Mouse (Mus musculus): Measurements from ENCODE around the gene Cish. TPM values are rescaled to one million over a fixed set of nuclear protein-coding genes. Genes with fewer than 3 reads are reported as not detected.
A peak's percentile ranks its signal among the peaks of the same experiment; 100 is the strongest.

Gene Cish
- total and polyA plus RNA-seq, 2 experiments from 2014 or later, result 62.6 to 149 TPM

GRCm38 (mm10) chr9:107281241-107281987 is 14.4 kb upstream of the Cish start:
- Histone ChIP-seq H3K27me3 (ENCODE audit: control insufficient read depth, insufficient read depth, low read length) (no peaks in the 10 kb centered on the region), H3K36me3 (replicated peaks; ENCODE audit: control insufficient read depth, insufficient read depth, low read length) (no peaks in the 10 kb centered on the region), H3K27ac (ENCODE audit: low read depth) (no peak overlapping the region), H3K9me3 (replicated peaks; ENCODE audit: control insufficient read depth, low read length) (no peaks in the 10 kb centered on the region), H3K4me2 (ENCODE audit: low read depth, low read length) (no peak overlapping the region), H3K4me1 (ENCODE audit: control insufficient read depth, insufficient read depth) (peaks cover 20% of the 10 kb centered on the region), H3K4me3 (ENCODE audit: low read depth, low read length) (no peak overlapping the region), H3K9ac (replicated peaks; ENCODE audit: low read depth, low read length) (no peak overlapping the region)
- 85% methylated on average over 5 of the region's 5 CpGs for WGBS
- TF ChIP-seq EP300 (IDR thresholded peaks at IDR 0.05; ENCODE audit: low read depth) (no peak), CTCF (IDR thresholded peaks at IDR 0.05; ENCODE audit: low read depth) (no peak)
- DNase-seq (ENCODE audit: low spot score) (no peak), ATAC-seq (ENCODE audit: insufficient read depth, low read depth) (no peak)

GRCm38 (mm10) chr9:107282951-107283350 is 12.9 kb upstream of the Cish start:
- Histone ChIP-seq H3K4me3 (ENCODE audit: low read depth, low read length) (no peak overlapping the region), H3K4me2 (ENCODE audit: low read depth, low read length) (no peak overlapping the region), H3K9ac (replicated peaks; ENCODE audit: low read depth, low read length) (no peak overlapping the region), H3K27ac (ENCODE audit: low read depth) (no peak overlapping the region), H3K27me3 (ENCODE audit: control insufficient read depth, insufficient read depth, low read length) (no peaks in the 10 kb centered on the region), H3K4me1 (ENCODE audit: control insufficient read depth, insufficient read depth) (peaks cover 22% of the 10 kb centered on the region), H3K9me3 (replicated peaks; ENCODE audit: control insufficient read depth, low read length) (no peaks in the 10 kb centered on the region), H3K36me3 (replicated peaks; ENCODE audit: control insufficient read depth, insufficient read depth, low read length) (no peaks in the 10 kb centered on the region)
- 92% methylated on average over 9 of the region's 9 CpGs for WGBS
- DNase-seq (ENCODE audit: low spot score) (peak; percentile 3), ATAC-seq (ENCODE audit: insufficient read depth, low read depth) (no peak)
- TF ChIP-seq EP300 (IDR thresholded peaks at IDR 0.05; ENCODE audit: low read depth) (no peak), CTCF (IDR thresholded peaks at IDR 0.05; ENCODE audit: low read depth) (no peak)

GRCm38 (mm10) chr9:107285009-107285408 is 10.8 kb upstream of the Cish start:
- Histone ChIP-seq H3K27me3 (ENCODE audit: control insufficient read depth, insufficient read depth, low read length) (no peaks in the 10 kb centered on the region), H3K36me3 (replicated peaks; ENCODE audit: control insufficient read depth, insufficient read depth, low read length) (no peaks in the 10 kb centered on the region), H3K4me2 (ENCODE audit: low read depth, low read length) (no peak overlapping the region), H3K9ac (replicated peaks; ENCODE audit: low read depth, low read length) (no peak overlapping the region), H3K27ac (ENCODE audit: low read depth) (no peak overlapping the region), H3K4me1 (ENCODE audit: control insufficient read depth, insufficient read depth) (peaks cover 14% of the 10 kb centered on the region), H3K4me3 (ENCODE audit: low read depth, low read length) (no peak overlapping the region), H3K9me3 (replicated peaks; ENCODE audit: control insufficient read depth, low read length) (no peaks in the 10 kb centered on the region)
- ATAC-seq (ENCODE audit: insufficient read depth, low read depth) (no peak), DNase-seq (ENCODE audit: low spot score) (no peak)
- 17% methylated on average over 3 of the region's 3 CpGs for WGBS
- TF ChIP-seq CTCF (IDR thresholded peaks at IDR 0.05; ENCODE audit: low read depth) (no peak), EP300 (IDR thresholded peaks at IDR 0.05; ENCODE audit: low read depth) (no peak)

- H3K36me3 ChIP-seq (replicated peaks; ENCODE audit: control insufficient read depth, insufficient read depth, low read length), result no peaks in the 10 kb centered on the region
- H3K9ac ChIP-seq (replicated peaks; ENCODE audit: low read depth, low read length), result no peak overlapping the region
- H3K4me1 ChIP-seq (ENCODE audit: control insufficient read depth, insufficient read depth), result peaks cover 12% of the 10 kb centered on the region; the same call in 1 of the 2 replicates
- ATAC-seq (ENCODE audit: insufficient read depth, low read depth) (no peak), DNase-seq (ENCODE audit: low spot score) (peak; percentile 1)
- H3K27me3 ChIP-seq (ENCODE audit: control insufficient read depth, insufficient read depth, low read length), result no peaks in the 10 kb centered on the region
- no peak overlapping the region for H3K4me2 ChIP-seq (ENCODE audit: low read depth, low read length)
- 67% methylated on average over 2 of the region's 2 CpGs for WGBS
- no peak overlapping the region for H3K4me3 ChIP-seq (ENCODE audit: low read depth, low read length)
- H3K9me3 ChIP-seq (replicated peaks; ENCODE audit: control insufficient read depth, low read length), result no peaks in the 10 kb centered on the region
- TF ChIP-seq CTCF (IDR thresholded peaks at IDR 0.05; ENCODE audit: low read depth) (no peak), EP300 (IDR thresholded peaks at IDR 0.05; ENCODE audit: low read depth) (no peak)
- H3K27ac ChIP-seq (ENCODE audit: low read depth), result no peak overlapping the region
Observed at GRCm38 (mm10) chr9:107287294-107287693, 8.5 kb upstream of the Cish start.

GRCm38 (mm10) chr9:107288105-107288650 is 7.6 kb upstream of the Cish start:
- WGBS, result 76% methylated on average over 14 of the region's 14 CpGs
- Histone ChIP-seq H3K4me2 (ENCODE audit: low read depth, low read length) (peak overlapping the region; percentile 66; the same call in 1 of the 2 replicates), H3K4me3 (ENCODE audit: low read depth, low read length) (no peak overlapping the region), H3K27me3 (ENCODE audit: control insufficient read depth, insufficient read depth, low read length) (no peaks in the 10 kb centered on the region), H3K9me3 (replicated peaks; ENCODE audit: control insufficient read depth, low read length) (no peaks in the 10 kb centered on the region), H3K36me3 (replicated peaks; ENCODE audit: control insufficient read depth, insufficient read depth, low read length) (no peaks in the 10 kb centered on the region), H3K4me1 (ENCODE audit: control insufficient read depth, insufficient read depth) (peaks cover 12% of the 10 kb centered on the region; the same call in 1 of the 2 replicates), H3K27ac (ENCODE audit: low read depth) (no peak overlapping the region), H3K9ac (replicated peaks; ENCODE audit: low read depth, low read length) (no peak overlapping the region)
- DNase-seq (ENCODE audit: low spot score) (no peak), ATAC-seq (ENCODE audit: insufficient read depth, low read depth) (no peak)
- TF ChIP-seq CTCF (IDR thresholded peaks at IDR 0.05; ENCODE audit: low read depth), result no peak
- no peak for TF ChIP-seq EP300 (IDR thresholded peaks at IDR 0.05; ENCODE audit: low read depth)
